Mouse (Mus musculus) cerebellum, postnatal 36 days (tissue): ENCODE results near the gene Serpinb9e.
A peak's percentile ranks its signal among the peaks of the same experiment; 100 is the strongest.
"Not testable (repeated sequence)": the region's sequence is repeated elsewhere in the genome, so short reads cannot be mapped to it uniquely, and the experiment has no call there.

Experiments
- DNase-seq, 2 experiments: peaks; one replicate each; pipeline ENCODE4 v3.0.0; 2021 to 2022; ENCODE audit warnings: mixed read lengths in 2 of 2

Serpinb9e gene

DNA sequence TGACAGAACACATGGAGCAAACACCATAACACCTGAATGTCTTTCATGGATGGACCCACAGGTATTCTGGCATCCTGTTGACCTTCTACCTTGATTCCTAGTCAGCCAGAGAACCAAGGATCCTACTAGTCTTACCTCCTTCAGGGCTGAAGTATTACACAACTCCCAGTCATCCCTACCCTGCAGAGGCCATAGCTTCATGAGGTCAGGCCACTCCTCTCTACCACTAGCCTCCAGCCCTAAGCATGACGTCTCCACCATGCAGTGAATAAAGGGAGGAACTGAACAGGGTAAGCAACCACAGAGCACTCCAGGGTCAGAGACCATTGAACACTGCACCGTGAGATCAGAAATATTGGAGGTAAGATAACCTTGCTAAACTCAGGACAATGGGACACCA lies at the start of gene Serpinb9e:
Serpinb9e (plus strand) TSS at position 301 of the 400 bp plus-strand sequence.
- DNase-seq = not testable (repeated sequence)

DNA sequence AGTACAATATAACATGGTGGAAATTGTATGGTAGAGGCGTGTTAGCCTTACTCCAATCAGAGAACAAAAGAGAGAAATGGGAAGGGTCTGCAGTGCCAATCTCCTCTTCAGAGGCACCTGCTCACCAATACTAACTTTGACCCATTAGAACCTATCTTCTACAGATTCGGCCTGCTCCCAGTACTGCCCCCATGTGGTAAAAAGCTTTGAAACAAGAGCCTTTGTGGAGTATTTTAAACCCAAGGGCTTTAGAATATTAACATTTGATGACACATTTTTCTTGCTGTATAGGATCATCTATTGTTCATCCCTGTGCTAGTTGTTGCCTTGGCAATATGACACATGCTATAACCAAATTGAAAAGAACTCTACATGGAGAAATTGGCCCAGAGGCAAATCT lies 49.7 kb upstream of the Serpinb9e start:
- no peak for DNase-seq

DNA sequence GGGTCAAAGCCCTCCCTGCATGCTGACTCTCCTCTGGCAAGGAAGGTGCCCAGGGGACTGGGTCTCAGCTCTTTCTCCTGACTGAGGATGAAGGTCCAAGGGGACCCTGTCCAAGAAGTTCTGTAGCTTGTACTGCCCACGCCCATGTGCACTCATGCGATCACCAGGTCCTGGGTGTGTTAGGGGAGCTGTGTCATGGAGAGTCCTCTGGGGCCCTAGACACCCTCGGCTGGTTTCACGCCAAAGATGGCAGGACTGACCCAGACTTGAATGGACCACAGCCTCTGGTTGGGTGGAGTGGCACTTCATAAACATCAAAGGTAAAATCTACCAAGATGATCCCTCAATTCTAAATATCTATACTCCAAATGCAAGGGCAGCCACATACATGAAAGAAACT lies 59.2 kb downstream of the Serpinb9e start:
- peak in 1 of 2 experiments; percentile 1 for DNase-seq
